Mouse (Mus musculus) layer of hippocampus, adult 18-20 months (tissue): ENCODE results near the gene Nostrin. TPM values are rescaled to one million over a fixed set of nuclear protein-coding genes. Genes with fewer than 3 reads are reported as not detected.

Experiments used
- DNase-seq, 2 experiments: peaks; one replicate each; pipeline ENCODE4 v3.0.0; 2022; ENCODE audit warnings: low spot score in 2 of 2
- total RNA-seq, 2 experiments: library from RNA; stranded (reverse); gene quantifications; 2 replicates each; pipeline ENCODE4 v1.2.3; 2021

Nostrin gene
- total RNA-seq, 2 experiments from 2014 or later, result 5.4 to 6.0 TPM

DNA sequence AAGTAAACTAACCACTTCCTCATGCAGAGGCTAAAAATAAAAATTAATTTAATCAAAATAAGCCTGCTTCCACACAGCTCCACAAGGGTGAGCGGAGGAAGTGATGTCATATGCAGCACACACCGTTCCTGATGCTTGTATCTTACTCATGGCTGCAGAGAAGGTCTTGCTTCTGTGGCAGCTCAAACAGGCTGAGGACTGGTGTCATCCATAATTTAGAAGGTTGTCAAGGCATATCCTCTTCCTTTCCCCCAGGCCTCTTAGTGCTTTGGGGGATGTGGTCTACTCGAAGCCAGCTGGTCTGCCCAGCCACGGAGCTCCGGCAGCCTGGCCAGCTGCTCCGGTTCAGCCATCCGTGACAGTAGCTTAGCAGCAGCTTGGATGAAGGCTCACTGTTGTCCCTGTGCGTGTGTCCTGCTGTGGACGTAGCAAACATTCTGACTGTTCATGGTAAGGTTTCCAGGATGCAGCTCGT lies 6.6 kb upstream of the Nostrin start:
- DNase-seq, result no peak

DNA sequence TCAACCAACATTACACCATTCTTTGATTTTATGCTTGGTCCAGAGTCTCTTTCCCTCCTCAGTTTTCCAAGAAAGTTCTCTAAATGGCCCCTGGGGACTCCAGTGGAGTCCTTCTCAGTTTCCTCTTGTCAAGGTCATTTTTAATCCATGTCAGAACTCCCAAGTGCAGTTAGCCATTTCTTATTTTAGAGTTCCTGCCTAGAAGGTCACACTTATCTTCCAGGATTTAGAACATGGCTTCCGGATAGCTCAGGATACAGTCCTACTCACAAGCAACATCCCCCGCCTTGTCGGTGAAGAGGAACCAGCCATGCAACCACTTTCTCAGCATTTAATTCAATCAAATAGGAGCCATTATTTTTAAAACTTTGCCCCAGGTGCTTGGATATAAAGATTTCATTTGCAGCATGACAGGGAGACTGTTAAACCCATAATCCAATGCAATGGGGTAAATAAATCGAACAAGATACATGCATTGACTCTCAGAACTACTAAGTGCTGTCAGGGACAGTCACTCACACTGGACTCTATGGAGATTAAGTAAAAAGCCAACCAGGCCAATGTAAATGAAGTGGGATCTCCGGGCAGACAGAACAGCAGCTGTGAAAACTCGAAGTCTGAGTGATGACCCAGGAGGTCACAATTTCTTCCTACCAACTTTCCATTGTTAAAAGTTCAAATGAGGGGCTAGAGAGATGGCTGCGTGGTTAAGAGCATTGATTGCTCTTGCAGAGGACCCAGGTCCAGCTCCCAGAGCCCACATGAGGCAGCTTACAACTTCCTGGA lies 6.0 kb upstream of the Nostrin start:
- no peak for DNase-seq

DNA sequence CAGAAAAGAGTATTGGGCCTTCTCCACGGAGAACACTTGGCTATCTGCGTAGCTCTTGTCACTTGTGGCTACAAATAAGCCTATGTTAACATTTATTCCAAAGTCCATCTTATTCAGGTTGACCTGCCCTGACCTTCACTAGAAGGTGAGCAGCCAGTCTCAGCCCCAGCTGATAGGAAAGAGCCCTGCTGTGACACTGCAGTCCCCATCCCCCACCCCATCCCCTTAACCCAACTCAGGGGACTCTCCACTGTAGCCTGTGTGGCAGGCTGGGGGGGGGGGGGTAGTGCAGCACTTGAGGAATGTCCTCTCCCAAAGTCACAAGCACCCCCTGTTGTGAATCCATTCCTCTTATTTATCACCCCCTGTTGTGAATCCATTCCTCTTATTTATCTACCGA lies 3.6 kb upstream of the Nostrin start:
- DNase-seq, result no peak

DNA sequence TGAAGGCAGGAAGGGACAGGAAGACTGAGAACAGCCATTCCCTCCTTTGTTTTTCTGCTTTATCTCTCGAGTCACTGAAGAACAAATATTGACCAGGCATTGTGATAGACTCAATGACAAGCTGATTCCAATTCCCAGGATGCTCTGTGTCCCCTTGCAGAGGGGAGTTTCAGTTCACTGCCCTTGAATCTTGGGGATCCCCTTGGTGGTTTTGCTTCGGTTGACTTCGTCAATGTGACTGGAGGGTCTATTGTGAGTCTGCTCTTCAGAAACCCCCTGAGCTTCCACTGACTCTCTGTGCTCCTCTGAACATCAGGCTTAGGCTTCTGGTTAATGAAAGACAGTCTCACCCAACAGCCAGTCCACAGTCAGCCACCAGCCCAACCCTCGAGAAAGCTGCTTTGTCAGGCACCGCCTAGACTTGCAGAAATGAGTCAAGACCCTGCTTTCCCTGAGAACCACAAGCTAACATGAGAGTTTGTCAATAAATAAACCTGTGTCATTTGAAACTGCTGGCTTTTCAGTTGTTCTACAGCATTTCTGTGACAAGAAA lies 3.0 kb upstream of the Nostrin start:
- no peak for DNase-seq

DNA sequence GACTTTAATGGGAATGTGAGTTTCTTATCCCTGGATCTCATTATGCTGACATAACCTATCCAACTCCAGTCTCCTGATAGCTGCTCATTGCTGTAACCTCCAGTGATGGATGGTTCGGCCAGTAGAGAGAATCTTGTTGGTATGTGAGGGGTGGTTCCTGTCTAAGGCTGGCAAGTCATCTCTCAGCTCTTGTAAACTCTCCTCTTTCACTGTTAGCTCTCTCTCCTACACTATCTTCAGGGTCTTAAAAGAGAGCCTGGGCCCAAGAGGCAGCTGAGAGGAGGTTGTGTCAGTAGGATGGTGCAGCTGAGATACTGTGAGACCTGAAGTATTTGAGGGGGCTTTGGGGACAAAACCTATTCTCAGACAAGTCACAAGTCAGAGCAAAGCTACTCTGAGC lies 1.4 kb upstream of the Nostrin start:
- no peak for DNase-seq

DNA sequence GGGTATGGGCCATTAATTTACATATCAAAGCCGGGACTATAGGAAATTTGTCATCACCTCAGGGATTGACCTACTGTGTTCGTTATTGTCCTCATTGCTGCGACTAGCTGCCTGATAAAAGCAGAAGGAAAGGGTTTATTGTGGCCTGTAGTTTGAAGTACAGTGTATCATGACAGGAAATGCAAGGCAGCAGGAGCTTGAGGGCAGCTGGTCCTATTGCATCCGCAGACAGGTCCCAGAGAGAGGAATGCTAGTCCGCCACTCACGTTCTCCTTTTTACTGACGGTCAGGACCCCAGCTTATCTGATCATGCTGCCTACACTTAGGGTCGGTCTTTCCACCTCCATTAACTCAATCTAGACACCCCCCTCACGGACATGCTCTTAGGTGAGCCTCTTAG lies 663 bp upstream of the Nostrin start:
- DNase-seq, result no peak

DNA sequence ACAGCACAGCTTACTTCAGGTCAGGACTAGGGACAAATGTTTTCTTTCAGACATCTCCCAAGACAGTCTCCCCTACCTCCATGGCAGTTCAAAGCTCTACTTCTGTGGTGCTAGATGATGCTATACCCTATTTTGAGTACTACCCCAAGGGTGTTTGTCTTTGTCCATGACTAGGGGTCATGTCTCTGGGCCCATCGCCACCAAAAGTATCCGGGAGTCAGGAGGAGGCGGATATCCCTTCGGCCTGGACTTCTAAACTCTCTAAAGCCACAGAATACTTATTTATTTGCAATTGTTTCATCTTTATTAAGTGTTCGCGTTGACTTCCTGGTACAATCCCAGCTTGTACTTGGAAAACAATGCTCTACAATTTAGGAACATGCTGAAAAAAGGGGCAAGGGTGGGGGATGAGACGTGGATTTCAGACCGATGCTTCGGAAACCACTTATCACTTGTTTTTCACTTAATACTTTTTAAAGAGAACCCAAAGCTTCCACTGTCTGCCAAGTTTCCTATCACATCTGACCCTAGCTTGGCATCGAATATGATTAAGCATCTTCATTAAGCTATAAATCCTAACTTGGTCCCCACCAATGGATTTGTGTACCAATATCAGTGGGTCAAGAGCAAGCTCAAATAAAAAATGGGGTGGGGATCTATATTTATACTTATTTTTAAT lies 1.9 kb downstream of the Nostrin start:
- DNase-seq, result no peak

GRCm38 (mm10) chr2:69138759-69139158 lies 3.2 kb downstream of the Nostrin start:
- no peak for DNase-seq

GRCm38 (mm10) chr2:69140215-69140614 lies 4.6 kb downstream of the Nostrin start:
- DNase-seq, result no peak

DNA sequence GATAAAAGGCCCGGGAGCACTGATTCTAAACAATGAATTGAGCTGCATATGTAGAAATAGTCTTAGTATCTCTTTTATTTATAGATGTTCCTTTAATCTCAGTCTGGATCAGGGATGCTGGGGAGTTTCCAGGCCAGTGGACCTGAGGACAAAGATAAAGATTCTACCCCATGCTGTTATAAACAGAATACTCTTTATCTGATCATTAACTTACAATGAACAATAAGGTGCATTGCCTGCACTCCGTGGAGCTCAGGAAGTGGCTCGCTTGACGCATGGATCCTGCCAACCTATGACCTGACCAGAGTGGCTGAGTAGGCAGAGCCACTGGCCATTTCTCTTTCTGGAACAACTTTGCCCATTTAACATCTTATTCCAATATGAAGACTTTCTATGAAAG lies 5.2 kb downstream of the Nostrin start:
- DNase-seq, result no peak

- no peak for DNase-seq
These were observed 13.1 kb downstream of the Nostrin start for GRCm38 (mm10) chr2:69148691-69149090.

DNA sequence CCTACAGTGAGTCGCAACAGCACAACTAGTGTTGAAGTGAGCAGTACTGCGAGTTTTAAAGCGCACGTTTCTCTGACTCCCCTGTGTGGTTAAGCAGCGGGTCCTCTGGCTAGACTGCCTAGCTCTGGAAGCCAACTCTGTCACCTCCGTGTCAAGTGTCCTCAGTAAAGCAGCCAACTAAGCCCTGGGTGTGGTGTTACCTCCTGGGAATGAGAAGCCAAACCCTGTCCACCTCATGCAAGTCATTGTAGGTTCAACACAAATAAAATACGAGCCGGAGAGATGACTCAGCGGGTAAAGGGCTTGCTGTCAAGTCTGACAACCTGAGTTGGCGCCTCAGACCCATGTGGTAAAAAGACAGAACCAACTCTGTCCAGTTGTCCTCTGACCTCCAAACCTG lies 13.6 kb downstream of the Nostrin start:
- DNase-seq, result no peak

- no peak for DNase-seq
These were observed 15.2 kb downstream of the Nostrin start for GRCm38 (mm10) chr2:69150841-69151240.

DNA sequence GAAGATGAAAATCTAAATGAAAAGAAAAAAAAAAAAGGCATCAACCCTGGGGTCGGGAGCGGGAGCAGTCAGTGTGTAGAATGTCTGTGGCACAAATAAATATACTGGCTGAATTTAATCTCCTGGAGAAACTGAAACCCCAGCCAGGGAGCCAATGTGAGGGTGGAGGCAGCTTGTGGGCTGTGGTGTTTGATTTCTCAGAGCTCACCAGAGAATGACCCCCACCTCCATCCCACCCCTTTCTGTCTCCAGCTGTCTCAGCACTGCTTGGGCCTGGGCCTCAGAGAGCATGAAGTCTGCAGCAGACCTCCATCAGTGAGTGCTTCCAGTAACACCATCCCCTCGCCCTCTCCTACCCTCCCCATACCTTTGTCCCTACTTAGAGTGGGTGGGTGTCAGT lies 20.3 kb downstream of the Nostrin start:
- no peak for DNase-seq

DNA sequence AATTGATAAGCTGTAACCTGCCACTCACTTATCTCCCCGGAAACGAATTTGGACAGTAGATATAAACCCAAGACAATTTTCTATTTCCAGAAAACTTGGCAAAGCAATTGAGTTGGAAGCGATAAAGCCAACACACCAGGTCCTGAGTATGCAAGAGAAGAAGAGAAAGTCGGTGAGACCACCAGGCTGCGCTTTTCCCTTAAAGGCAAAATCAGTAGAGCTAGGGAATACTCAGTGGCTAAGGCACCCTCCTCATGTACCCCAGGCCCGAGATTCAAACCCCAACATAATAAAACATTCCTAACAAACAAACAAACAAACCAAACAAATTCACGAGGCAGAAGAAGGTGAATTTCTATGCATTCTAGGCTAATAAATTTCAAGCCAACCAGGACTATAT lies 20.7 kb downstream of the Nostrin start:
- no peak for DNase-seq

GRCm38 (mm10) chr2:69158907-69159306 lies 23.3 kb downstream of the Nostrin start:
- no peak for DNase-seq

DNA sequence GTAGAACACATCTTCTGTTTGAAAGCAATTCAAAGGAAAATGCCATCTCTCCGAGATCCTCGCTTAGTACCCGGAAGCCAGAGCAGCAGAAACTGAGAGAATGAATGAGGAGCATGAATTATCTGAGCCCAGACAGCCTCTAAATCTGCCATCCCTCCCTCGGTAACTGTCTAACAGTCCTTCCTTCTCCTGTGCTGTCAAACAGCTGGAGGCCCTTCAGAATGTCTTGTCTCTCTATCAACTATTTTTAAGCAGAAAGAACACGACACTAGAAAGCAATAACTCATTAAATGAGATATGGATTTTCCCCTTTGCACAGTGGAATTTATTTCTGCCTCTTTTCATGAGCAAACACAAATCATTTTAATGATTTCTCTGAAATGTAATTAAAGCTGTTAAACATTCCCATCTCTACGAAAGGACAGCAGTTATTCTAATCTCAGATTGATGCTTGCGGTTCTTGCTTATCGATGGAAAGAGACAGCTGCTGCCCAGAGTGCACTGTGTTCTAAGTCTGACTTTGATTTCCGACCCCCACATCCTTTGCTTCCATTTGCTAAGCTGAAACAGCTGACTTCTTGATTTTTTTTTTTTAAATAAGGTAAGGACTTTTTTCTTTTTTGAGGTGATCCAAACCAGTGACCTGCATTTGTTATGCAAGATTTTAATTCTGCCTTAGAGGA lies 34.9 kb downstream of the Nostrin start:
- DNase-seq, result peak in 1 of 2 experiments; percentile 11

- DNase-seq, result peak in 1 of 2 experiments; percentile 48
These were observed 39.7 kb downstream of the Nostrin start for GRCm38 (mm10) chr2:69175296-69175695.

GRCm38 (mm10) chr2:69179721-69180120 lies 44.1 kb downstream of the Nostrin start:
- DNase-seq, result no peak

DNA sequence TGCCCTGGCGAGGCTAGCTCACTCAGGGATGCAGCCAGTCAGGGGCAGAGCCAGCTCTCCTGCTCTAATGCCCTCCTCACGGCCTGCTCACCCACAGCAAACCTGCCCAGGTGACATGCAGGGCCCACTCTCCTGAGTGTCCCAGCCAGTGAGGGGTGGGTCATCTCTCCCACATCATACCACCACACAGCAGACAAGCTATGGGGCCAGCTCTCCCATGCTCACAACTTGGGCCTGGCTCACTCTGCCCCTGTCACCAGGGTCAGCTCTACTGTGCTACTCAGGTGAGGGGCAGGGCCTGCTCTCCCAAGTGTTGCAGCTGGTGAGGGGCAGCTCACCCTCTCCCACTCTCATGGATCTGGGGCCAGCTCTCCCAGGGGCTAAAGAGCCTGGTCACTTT lies 52.4 kb downstream of the Nostrin start:
- DNase-seq, result no peak

DNA sequence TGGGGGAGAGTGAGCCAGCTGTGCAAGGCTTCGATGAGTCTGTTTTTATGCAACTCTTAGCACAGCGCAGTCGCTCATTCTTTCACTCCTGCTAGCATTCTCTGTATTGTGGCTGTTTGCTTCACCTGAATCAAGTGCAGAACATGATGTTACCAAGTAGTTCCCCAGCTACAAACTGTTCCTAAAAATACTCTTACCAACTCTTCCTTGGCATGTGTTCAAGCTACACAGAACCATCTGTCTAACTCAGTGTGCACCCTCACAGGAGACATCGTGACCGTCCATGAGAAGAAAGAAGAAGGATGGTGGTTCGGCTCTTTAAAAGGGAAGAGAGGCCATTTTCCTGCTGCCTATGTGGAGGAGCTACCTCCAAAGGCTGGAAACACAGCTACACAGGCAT lies 53.1 kb downstream of the Nostrin start:
- DNase-seq, result peak in 1 of 2 experiments; percentile 54

- DNase-seq, result no peak
These were observed 53.6 kb downstream of the Nostrin start for GRCm38 (mm10) chr2:69189222-69189621.
